Mouse (Mus musculus) gastrocnemius, postnatal 4 days (tissue): ENCODE data around the gene Stox2. TPM values are rescaled to one million over a fixed set of nuclear protein-coding genes. Genes with fewer than 3 reads are reported as not detected.

Experiments
- DNase-seq, 2 experiments: peaks; one replicate each; pipeline ENCODE4 v3.0.0; 2021 to 2022; ENCODE audit warnings: low spot score in 2 of 2, mixed read lengths in 2 of 2
- total RNA-seq, 2 experiments: library from RNA; stranded (reverse); gene quantifications; 2 replicates each; pipeline ENCODE4 v1.2.3; 2021

Gene Stox2
- total RNA-seq, 2 experiments from 2014 or later: 15.8 to 16.8 TPM

GRCm38 (mm10) chr8:47308176-47308575, 138.0 kb downstream of the Stox2 start:
- DNase-seq: no peak

- no peak for DNase-seq
These were observed 139.8 kb downstream of the Stox2 start for GRCm38 (mm10) chr8:47306372-47306771.

GRCm38 (mm10) chr8:47305880-47306279, 140.3 kb downstream of the Stox2 start:
- no peak for DNase-seq

- DNase-seq: no peak
These were observed 147.7 kb downstream of the Stox2 start for GRCm38 (mm10) chr8:47298460-47298859.

- no peak for DNase-seq
These were observed 156.5 kb downstream of the Stox2 start for GRCm38 (mm10) chr8:47289641-47290040.

GRCm38 (mm10) chr8:47288866-47289541, 157.2 kb downstream of the Stox2 start:
- DNase-seq: peak; percentile 42 to 71

- peak; percentile 32 to 49 for DNase-seq
These were observed 157.9 kb downstream of the Stox2 start for GRCm38 (mm10) chr8:47288131-47288865.

GRCm38 (mm10) chr8:47287641-47288130, 158.5 kb downstream of the Stox2 start:
- peak; percentile 23 to 40 for DNase-seq

- DNase-seq: no peak
These were observed 159.0 kb downstream of the Stox2 start for GRCm38 (mm10) chr8:47287201-47287621.

- DNase-seq: no peak
These were observed 160.0 kb downstream of the Stox2 start for GRCm38 (mm10) chr8:47286081-47286700.

- DNase-seq: no peak
These were observed 160.7 kb downstream of the Stox2 start for GRCm38 (mm10) chr8:47285435-47285834.

- no peak for DNase-seq
These were observed 161.5 kb downstream of the Stox2 start for GRCm38 (mm10) chr8:47284329-47285326.

GRCm38 (mm10) chr8:47279898-47280297, 166.3 kb downstream of the Stox2 start:
- no peak for DNase-seq

GRCm38 (mm10) chr8:47278211-47278610, 168.0 kb downstream of the Stox2 start:
- no peak for DNase-seq

- DNase-seq: no peak
These were observed 177.2 kb downstream of the Stox2 start for GRCm38 (mm10) chr8:47268931-47269330.

- peak in 1 of 2 experiments; percentile 25 for DNase-seq
These were observed 177.9 kb downstream of the Stox2 start for GRCm38 (mm10) chr8:47268062-47268822.

- no peak for DNase-seq
These were observed 182.9 kb downstream of the Stox2 start for GRCm38 (mm10) chr8:47263070-47263843.

- no peak for DNase-seq
These were observed 185.2 kb downstream of the Stox2 start for GRCm38 (mm10) chr8:47260751-47261474.
